Comparison of ENCODE assay signal across 22 mouse cellular contexts in genomic region chr13:49103913-49104312, GRCm38 (mm10). TPM values are rescaled to one million over a fixed set of nuclear protein-coding genes. Genes with fewer than 3 reads are reported as not detected.
DNase-seq lines count a peak whose midpoint lies in the region; ATAC-seq and TF ChIP-seq lines count a peak whose summit lies in the region.
"Had no signal": no experiment of that assay in that cellular context is flagged by ENCODE, and none has a peak within 500 bp of the region (broad histone marks: within the 10 kb centered on the region; RNA-seq: fewer than 3 reads in every experiment).

No protein-coding gene starts in this region.

- TF ChIP-seq POLR2A in kidney, adult 2 months (IDR thresholded peaks at IDR 0.05; ENCODE audit: low read depth, low read length), result no peak

- 27% methylated on average over 1 of the region's 1 CpGs for WGBS in intestine, embryonic 14.5 days
- 52% methylated on average over 1 of the region's 1 CpGs for WGBS in intestine, postnatal 0 days
- WGBS in midbrain, embryonic 16.5 days, result 90% methylated on average over 1 of the region's 1 CpGs
- 97% methylated on average over 1 of the region's 1 CpGs for WGBS in midbrain, embryonic 15.5 days
- WGBS in stomach, embryonic 16.5 days, result 43% methylated on average over 1 of the region's 1 CpGs
- WGBS in kidney, adult 2 months, result 74% methylated on average over 1 of the region's 1 CpGs

- H3K4me3 ChIP-seq in intestine, embryonic 14.5 days (ENCODE audit: low read depth, low read length), result no peak overlapping the region
- H3K4me3 ChIP-seq in intestine, postnatal 0 days (ENCODE audit: low read depth, low read length), result no peak overlapping the region
- no peak overlapping the region for H3K4me3 ChIP-seq in midbrain, embryonic 16.5 days (ENCODE audit: low read depth, low read length)
- no peak overlapping the region for H3K4me3 ChIP-seq in midbrain, embryonic 15.5 days
- H3K4me3 ChIP-seq in stomach, embryonic 16.5 days (replicated peaks; ENCODE audit: low read length), result no peak overlapping the region
- H3K4me3 ChIP-seq in kidney, adult 2 months (ENCODE audit: insufficient read depth, low read depth, low read length), result no peak overlapping the region
- H3K4me3 ChIP-seq: erythroblast, embryonic 14.5 days; heart, embryonic 13.5 days; limb, embryonic 12.5 days; liver, embryonic 12.5 days had no signal

- no peak overlapping the region for H3K4me2 ChIP-seq in intestine, embryonic 14.5 days (ENCODE audit: low read length)
- H3K4me2 ChIP-seq in intestine, postnatal 0 days (replicated peaks; ENCODE audit: low read depth), result no peak overlapping the region
- H3K4me2 ChIP-seq in midbrain, embryonic 16.5 days (ENCODE audit: low read length), result no peak overlapping the region
- H3K4me2 ChIP-seq in midbrain, embryonic 15.5 days, result no peak overlapping the region
- H3K4me2 ChIP-seq in stomach, embryonic 16.5 days (ENCODE audit: low read depth, low read length), result no peak overlapping the region
- H3K4me2 ChIP-seq: heart, embryonic 13.5 days; limb, embryonic 12.5 days; liver, embryonic 12.5 days had no signal

- no peak for ATAC-seq in cerebellum, adult (ENCODE audit: insufficient number of reproducible peaks, low FRiP score, low TSS enrichment)
- ATAC-seq in intestine, embryonic 14.5 days (replicated peaks; ENCODE audit: low FRiP score, low TSS enrichment, low read depth), result no peak
- no peak for ATAC-seq in intestine, postnatal 0 days
- no peak for ATAC-seq in midbrain, embryonic 16.5 days
- no peak for ATAC-seq in midbrain, embryonic 15.5 days (replicated peaks)
- ATAC-seq in stomach, embryonic 16.5 days (ENCODE audit: insufficient read depth, low FRiP score), result peak; percentile 58; the same call in 1 of the 2 replicates
- ATAC-seq: hindbrain, embryonic 16.5 days; liver, embryonic 12.5 days had no signal

- TF ChIP-seq CTCF in intestine, postnatal 0 days (IDR thresholded peaks at IDR 0.05; ENCODE audit: low read depth), result no peak
- no peak for TF ChIP-seq CTCF in kidney, adult 2 months (conservative IDR thresholded peaks at IDR 0.05; ENCODE audit: insufficient read depth, insufficient read length, low read depth, low read length)

- peaks cover 2% of the 10 kb centered on the region; the same call in 1 of the 2 replicates for H3K9me3 ChIP-seq in intestine, embryonic 14.5 days (ENCODE audit: control insufficient read depth, low read length)
- H3K9me3 ChIP-seq in intestine, postnatal 0 days (ENCODE audit: control insufficient read depth), result peaks cover 4% of the 10 kb centered on the region; the same call in 1 of the 2 replicates
- H3K9me3 ChIP-seq in midbrain, embryonic 16.5 days (replicated peaks; ENCODE audit: control insufficient read depth, low read length, poor library complexity, severe bottlenecking), result no peaks in the 10 kb centered on the region; the same call in 1 of the 2 replicates
- H3K9me3 ChIP-seq in midbrain, embryonic 15.5 days, result no peaks in the 10 kb centered on the region
- H3K9me3 ChIP-seq in stomach, embryonic 16.5 days (replicated peaks; ENCODE audit: control insufficient read depth, low read length), result peaks cover 5% of the 10 kb centered on the region; the same call in 1 of the 2 replicates
- H3K9me3 ChIP-seq: heart, embryonic 13.5 days; limb, embryonic 12.5 days; liver, embryonic 12.5 days had no signal

- no peaks in the 10 kb centered on the region for H3K27me3 ChIP-seq in intestine, embryonic 14.5 days (replicated peaks; ENCODE audit: control insufficient read depth, insufficient read depth, low read length)
- no peaks in the 10 kb centered on the region for H3K27me3 ChIP-seq in intestine, postnatal 0 days (replicated peaks; ENCODE audit: control insufficient read depth, insufficient read depth, low read length)
- H3K27me3 ChIP-seq in midbrain, embryonic 16.5 days (ENCODE audit: control insufficient read depth, insufficient read depth, low read depth, low read length), result no peaks in the 10 kb centered on the region
- no peaks in the 10 kb centered on the region for H3K27me3 ChIP-seq in midbrain, embryonic 15.5 days (replicated peaks)
- H3K27me3 ChIP-seq in stomach, embryonic 16.5 days (ENCODE audit: control insufficient read depth, insufficient read depth, low read length), result no peaks in the 10 kb centered on the region
- no peaks in the 10 kb centered on the region for H3K27me3 ChIP-seq in kidney, adult 2 months (replicated peaks; ENCODE audit: control insufficient read depth, insufficient read depth, low read length)
- H3K27me3 ChIP-seq: CH12.LX; heart, embryonic 13.5 days; limb, embryonic 12.5 days; liver, embryonic 12.5 days had no signal

- peak; percentile 24 for DNase-seq in cerebellum, adult 9-11 months
- DNase-seq in intestine, embryonic 14.5 days (ENCODE audit: low spot score), result no peak
- DNase-seq in kidney, adult 2 months, result no peak
- DNase-seq: adrenal gland, postnatal 14 days; cerebellum, adult 11-12 months; heart, adult 18-20 months; kidney, postnatal 36 days; lung, postnatal 10 days; right cerebral cortex, postnatal 4 days; thymus, postnatal 36 days had no signal

- no peak overlapping the region for H3K9ac ChIP-seq in intestine, embryonic 14.5 days (ENCODE audit: low read length)
- H3K9ac ChIP-seq in intestine, postnatal 0 days (ENCODE audit: low read depth, low read length), result no peak overlapping the region
- no peak overlapping the region for H3K9ac ChIP-seq in midbrain, embryonic 16.5 days (ENCODE audit: low read depth, low read length)
- no peak overlapping the region for H3K9ac ChIP-seq in midbrain, embryonic 15.5 days
- H3K9ac ChIP-seq in stomach, embryonic 16.5 days (ENCODE audit: low read length), result no peak overlapping the region
- H3K9ac ChIP-seq: forebrain, postnatal 0 days; heart, embryonic 13.5 days; liver, embryonic 12.5 days had no signal

- H3K27ac ChIP-seq in intestine, embryonic 14.5 days (ENCODE audit: low read depth), result peak overlapping the region; percentile 19; the same call in 1 of the 2 replicates
- no peak overlapping the region for H3K27ac ChIP-seq in intestine, postnatal 0 days (ENCODE audit: low read depth, low read length)
- H3K27ac ChIP-seq in midbrain, embryonic 16.5 days (ENCODE audit: low read length), result peak overlapping the region; percentile 42; the same call in 1 of the 2 replicates
- no peak overlapping the region for H3K27ac ChIP-seq in midbrain, embryonic 15.5 days
- peak overlapping the region; percentile 39; the same call in 1 of the 2 replicates for H3K27ac ChIP-seq in stomach, embryonic 16.5 days (ENCODE audit: low read length)
- no peak overlapping the region for H3K27ac ChIP-seq in kidney, adult 2 months (ENCODE audit: insufficient read depth, low read depth, low read length)
- H3K27ac ChIP-seq: heart, embryonic 13.5 days; limb, embryonic 12.5 days; liver, embryonic 12.5 days had no signal

- no peaks in the 10 kb centered on the region for H3K36me3 ChIP-seq in intestine, embryonic 14.5 days (ENCODE audit: control insufficient read depth, insufficient read depth, low read length)
- H3K36me3 ChIP-seq in intestine, postnatal 0 days (ENCODE audit: control insufficient read depth, insufficient read depth), result peaks cover 5% of the 10 kb centered on the region; the same call in 1 of the 2 replicates
- peaks cover 10% of the 10 kb centered on the region for H3K36me3 ChIP-seq in midbrain, embryonic 16.5 days (ENCODE audit: control insufficient read depth, insufficient read depth, low read length)
- H3K36me3 ChIP-seq in midbrain, embryonic 15.5 days (replicated peaks), result no peaks in the 10 kb centered on the region; the same call in 1 of the 2 replicates
- no peaks in the 10 kb centered on the region for H3K36me3 ChIP-seq in stomach, embryonic 16.5 days (ENCODE audit: control insufficient read depth, insufficient read depth, low read length)
- H3K36me3 ChIP-seq in kidney, adult 2 months (ENCODE audit: control insufficient read depth, insufficient read depth, low read length), result no peaks in the 10 kb centered on the region
- H3K36me3 ChIP-seq: heart, embryonic 13.5 days; limb, embryonic 12.5 days; liver, embryonic 12.5 days had no signal

- H3K4me1 ChIP-seq in intestine, embryonic 14.5 days (replicated peaks; ENCODE audit: control insufficient read depth, insufficient read depth, low read length), result peaks cover 27% of the 10 kb centered on the region
- H3K4me1 ChIP-seq in intestine, postnatal 0 days (replicated peaks; ENCODE audit: control insufficient read depth, insufficient read depth, low read length), result no peaks in the 10 kb centered on the region
- H3K4me1 ChIP-seq in midbrain, embryonic 16.5 days (ENCODE audit: control insufficient read depth, insufficient read depth, low read length), result peaks cover 7% of the 10 kb centered on the region; the same call in 1 of the 2 replicates
- H3K4me1 ChIP-seq in midbrain, embryonic 15.5 days, result peaks cover 8% of the 10 kb centered on the region
- H3K4me1 ChIP-seq in stomach, embryonic 16.5 days (ENCODE audit: control insufficient read depth, insufficient read depth, low read length), result peaks cover 18% of the 10 kb centered on the region
- H3K4me1 ChIP-seq in kidney, adult 2 months (ENCODE audit: control insufficient read depth, insufficient read depth, low read length), result no peaks in the 10 kb centered on the region; the same call in 1 of the 2 replicates
- H3K4me1 ChIP-seq: limb, embryonic 12.5 days; liver, embryonic 12.5 days had no signal

RNA-seq across cellular contexts. Expression of gene Wnk2, which starts 43.9 kb away (rescaled TPM):
- 4.5 and 5.1 TPM in 2 replicates for polyA plus RNA-seq in intestine, embryonic 14.5 days (2014; fragmentation: Nextera tagmentation; extraction: Ambion mirVana)
- polyA plus RNA-seq in intestine, postnatal 0 days (2015; fragmentation: Nextera tagmentation; extraction: Ambion mirVana), result 1.7 and 2.3 TPM in 2 replicates
- polyA plus RNA-seq in midbrain, embryonic 16.5 days (2015; fragmentation: Nextera tagmentation; extraction: Ambion mirVana), result 20.8 TPM in 2 replicates
- polyA plus RNA-seq in midbrain, embryonic 15.5 days (2015; fragmentation: Nextera tagmentation; extraction: Ambion mirVana), result 26.0 and 27.8 TPM in 2 replicates
- polyA plus RNA-seq in stomach, embryonic 16.5 days (2015; fragmentation: Nextera tagmentation; extraction: Ambion mirVana), result 3.3 and 3.4 TPM in 2 replicates
- polyA plus RNA-seq in kidney, adult 2 months (2012; rRNA removed), result 2.3 and 2.7 TPM in 2 replicates
- polyA plus RNA-seq: erythroblast, embryonic 14.5 days had no signal

Comparison
In these comparisons a context has a peak if more than half of its experiments do, and no peak if none do; other contexts are left out.
1. H3K27ac ChIP-seq: peak in intestine, embryonic 14.5 days (single experiment), midbrain, embryonic 16.5 days (single experiment) and stomach, embryonic 16.5 days (single experiment); none in intestine, postnatal 0 days (single experiment), midbrain, embryonic 15.5 days (single experiment) and kidney, adult 2 months (single experiment).